Mouse (Mus musculus) megakaryocyte progenitor cell, adult 5-6 weeks (primary cell): ENCODE data around the gene Gm43064. TPM values are rescaled to one million over a fixed set of nuclear protein-coding genes. Genes with fewer than 3 reads are reported as not detected.

Experiments used
- ATAC-seq: replicated peaks from 2 replicates; pipeline ENCODE4 v1.8.0; 2016; ENCODE audit warnings: mild to moderate bottlenecking, moderate TSS enrichment, inconsistent platforms; ENCODE audit not compliant: poor library complexity
- total RNA-seq, 2 experiments: library from RNA; stranded (forward) in 1 of 2; stranded (reverse) in 1 of 2; fragments of 157-497, 149-512 nt in 1 of 2; fragments of 200-1000 nt in 1 of 2; gene quantifications; 2 replicates each; pipeline versions ENCODE4 v1.2.3 to v1.2.4; 2015 to 2017

Gm43064 gene
- total RNA-seq, 2 experiments from 2014 or later = 0.64 TPM; not detected in 1

DNA sequence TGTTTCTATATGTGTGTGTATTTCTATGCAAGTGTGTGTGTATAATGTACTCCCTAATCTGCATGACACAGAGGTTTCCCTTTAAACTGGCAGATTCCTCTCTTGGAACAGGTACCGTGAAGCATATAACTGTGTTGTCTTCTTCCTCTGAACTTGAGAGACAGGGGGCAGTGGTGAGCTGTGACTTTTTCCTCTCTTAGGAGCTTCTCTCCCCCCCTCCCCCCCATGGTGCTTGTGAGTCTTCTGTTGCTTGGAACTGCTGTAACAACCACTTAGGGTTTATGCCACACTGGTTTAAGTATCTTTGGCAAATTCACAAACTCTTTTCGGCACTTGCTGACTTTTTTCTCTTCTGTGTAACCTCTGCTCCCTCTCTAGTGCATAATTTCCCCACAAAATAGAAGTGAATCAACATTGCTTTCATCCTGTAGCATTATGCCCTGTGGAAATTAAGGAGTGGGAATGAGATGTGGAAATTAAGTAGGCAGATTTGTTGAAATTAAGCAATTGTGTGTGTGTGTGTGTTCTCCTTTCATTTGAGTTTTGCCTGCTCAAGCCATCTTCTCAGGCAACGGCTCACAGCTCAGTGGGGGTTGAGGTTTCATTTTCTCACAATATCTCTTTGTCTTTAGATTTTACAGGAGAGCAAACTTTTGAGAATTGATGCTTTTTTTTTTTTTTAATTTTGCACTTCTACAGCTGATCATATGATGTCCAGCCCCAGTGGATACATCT lies 43.4 kb downstream of the Gm43064 start:
- peak; percentile 90 for ATAC-seq

DNA sequence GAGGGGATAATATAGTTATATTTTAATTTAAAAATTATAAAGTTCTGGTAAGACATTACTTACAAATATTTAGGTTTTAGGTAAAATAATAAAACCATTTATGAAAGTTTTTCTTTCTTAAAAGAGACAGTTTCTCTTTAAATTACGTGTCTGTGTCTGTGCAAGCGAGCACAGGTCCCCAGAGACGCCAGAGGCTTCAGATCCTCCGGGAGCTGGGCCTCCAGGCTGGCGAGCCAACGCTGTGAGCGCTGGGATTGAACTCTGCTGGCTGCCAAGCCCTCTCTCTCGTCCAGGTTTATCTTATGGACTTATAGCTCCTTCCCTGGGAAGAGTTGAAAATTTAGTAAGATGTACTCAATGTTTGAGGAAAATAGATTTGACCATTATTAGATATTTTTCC lies 44.4 kb downstream of the Gm43064 start:
- no peak for ATAC-seq

DNA sequence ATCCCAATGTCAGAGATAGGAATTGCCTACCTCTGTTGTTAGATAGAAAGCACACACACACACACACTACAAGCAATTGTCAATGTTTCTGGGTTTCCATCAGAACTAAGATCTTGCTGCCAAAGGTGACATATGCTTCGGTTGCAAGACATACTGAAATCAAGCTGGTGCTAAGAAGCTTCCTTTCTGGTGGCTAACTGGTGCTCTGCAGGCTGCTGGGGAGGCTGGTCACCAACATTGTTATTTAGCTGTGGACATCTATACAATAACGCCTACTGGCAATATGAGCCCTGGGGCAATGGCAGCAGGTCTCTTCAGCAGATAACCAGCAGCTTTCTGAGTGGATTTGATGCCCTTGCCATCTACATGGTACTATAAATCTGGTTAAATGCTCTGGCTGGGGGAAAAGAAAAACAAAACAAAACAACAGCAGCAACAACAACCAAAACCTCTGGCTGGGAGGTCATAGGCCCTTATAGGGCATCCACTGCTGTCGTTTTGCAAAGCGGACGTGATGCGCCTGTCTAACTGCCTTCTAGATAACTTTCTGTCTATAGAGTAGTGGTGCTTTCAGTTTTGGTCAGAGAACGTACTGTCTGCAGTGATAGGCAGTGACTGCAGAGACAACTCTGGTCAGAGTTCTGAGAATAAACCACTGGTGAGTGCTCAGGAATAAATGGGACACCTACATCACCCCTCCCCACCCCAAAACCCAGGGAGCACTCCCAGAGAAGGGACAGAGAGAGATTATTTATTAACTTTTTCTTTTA lies 47.8 kb downstream of the Gm43064 start:
- no peak for ATAC-seq

GRCm38 (mm10) chr3:103857977-103858563 lies 48.7 kb downstream of the Gm43064 start:
- ATAC-seq = no peak

- peak; percentile 56 for ATAC-seq
These were observed 49.8 kb downstream of the Gm43064 start, which contains the start of gene Ptpn22 for GRCm38 (mm10) chr3:103858881-103859801. TSS of gene Ptpn22 (plus strand) at chr3:103859795.

- peak; percentile 80 for ATAC-seq
These were observed 50.5 kb downstream of the Gm43064 start for GRCm38 (mm10) chr3:103859851-103860391.

DNA sequence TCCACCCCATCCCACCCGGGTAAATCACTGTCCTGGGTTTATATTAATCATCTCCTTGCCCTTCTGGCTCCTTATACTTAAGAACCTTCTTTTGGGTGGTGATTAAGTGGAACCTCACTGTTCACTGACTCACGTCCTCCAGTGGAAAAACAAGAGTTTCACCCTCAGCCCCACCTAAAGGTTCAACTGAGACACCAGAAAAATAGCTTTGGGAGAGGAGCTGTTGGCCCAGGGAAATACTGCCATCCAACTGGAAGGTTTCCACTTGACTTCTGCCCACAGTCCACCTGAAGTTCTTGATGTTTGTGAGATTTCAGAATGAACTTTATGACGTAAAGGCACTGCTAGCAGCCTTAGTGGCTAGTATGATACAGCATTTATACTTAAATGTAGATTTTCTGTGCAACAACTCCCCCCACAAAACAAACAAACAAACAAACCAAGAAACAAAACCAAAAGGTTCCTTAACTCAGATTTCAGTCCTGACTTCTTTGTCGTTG lies 53.4 kb downstream of the Gm43064 start:
- ATAC-seq = no peak

GRCm38 (mm10) chr3:103864200-103864599 lies 54.8 kb downstream of the Gm43064 start:
- no peak for ATAC-seq

- ATAC-seq = no peak
These were observed 58.1 kb downstream of the Gm43064 start for GRCm38 (mm10) chr3:103867424-103867971.

DNA sequence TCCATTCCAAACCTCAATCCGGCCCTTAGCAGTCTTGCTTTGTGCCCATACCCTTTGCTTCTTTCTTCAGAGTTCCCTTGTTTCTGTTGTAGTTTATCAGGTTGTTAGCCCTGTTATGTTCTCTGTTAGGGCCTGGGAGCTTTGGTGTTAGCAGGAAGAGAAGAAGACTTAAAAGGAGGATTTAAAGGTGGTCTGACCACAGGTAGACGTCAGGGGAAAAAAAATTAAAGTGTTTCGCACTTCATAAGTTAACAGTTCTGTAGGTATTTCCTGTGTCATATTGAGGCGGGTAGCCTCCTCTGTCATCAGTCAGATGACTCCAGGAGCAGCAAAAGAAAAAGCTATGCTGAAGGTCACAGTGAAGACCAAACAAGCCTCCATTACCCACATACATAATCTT lies 58.6 kb downstream of the Gm43064 start:
- ATAC-seq = no peak

DNA sequence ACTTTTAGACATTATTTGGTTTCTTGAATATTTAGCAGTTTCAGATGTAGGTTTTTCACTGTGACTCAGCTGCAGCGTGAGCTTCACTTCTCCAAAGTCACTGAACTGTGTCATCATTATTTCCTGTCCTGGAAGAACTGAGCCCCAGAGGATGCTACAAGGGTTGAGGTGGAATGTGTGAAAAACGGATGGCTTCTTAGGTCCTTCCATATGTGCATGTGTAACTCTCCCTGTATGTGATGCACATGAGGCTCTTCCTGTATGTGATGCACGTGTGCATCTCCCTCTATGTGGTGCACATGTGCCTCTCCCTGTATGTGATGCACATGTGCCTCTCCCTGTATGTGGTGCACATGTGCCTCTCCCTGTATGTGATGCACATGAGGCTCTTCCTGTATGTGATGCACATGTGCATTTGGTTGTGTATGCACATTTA lies 63.3 kb downstream of the Gm43064 start:
- ATAC-seq = peak; percentile 91

- ATAC-seq = peak; percentile 60; the same call in 1 of the 2 replicates
These were observed 65.0 kb downstream of the Gm43064 start for GRCm38 (mm10) chr3:103874329-103874728.

- ATAC-seq = no peak
These were observed 76.6 kb downstream of the Gm43064 start for GRCm38 (mm10) chr3:103885946-103886345.

DNA sequence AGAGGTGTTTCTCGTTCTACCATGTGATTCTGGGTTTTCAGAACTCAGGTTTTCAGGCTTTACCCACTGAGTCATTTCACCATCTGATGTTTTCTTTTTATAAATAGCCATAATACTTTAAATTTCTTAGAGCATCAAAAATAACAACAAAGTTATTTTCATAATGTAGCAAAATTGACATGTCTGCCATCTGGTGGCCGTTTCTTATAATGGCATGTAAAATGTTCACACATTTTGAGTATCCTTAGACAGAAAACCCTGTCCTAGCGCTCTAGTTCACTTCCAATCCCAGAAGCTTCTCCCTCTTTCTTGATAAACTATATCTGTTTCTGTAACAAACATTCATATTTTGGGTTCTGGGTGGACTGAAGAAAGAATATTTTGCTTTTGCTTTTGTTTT lies 78.2 kb downstream of the Gm43064 start:
- ATAC-seq = peak; percentile 79

Other genes with a start within 250 kb of the Gm43064 start
- not detected in 2 replicates for gene Syt6, start 234.3 kb upstream of the Gm43064 start, total RNA-seq (2015)
- gene Syt6, start 234.3 kb upstream of the Gm43064 start, total RNA-seq (2017) = 0.17 and 0.21 TPM in 2 replicates
- 0.12 and 0.20 TPM in 2 replicates for gene Atg4a-ps, start 163.5 kb upstream of the Gm43064 start, total RNA-seq (2015)
- gene Atg4a-ps, start 163.5 kb upstream of the Gm43064 start, total RNA-seq (2017) = 0.47 and 1.3 TPM in 2 replicates
- gene Olfml3, start 71.6 kb upstream of the Gm43064 start, total RNA-seq (2015) = 0.37 and 0.49 TPM in 2 replicates
- 0.25 and 0.57 TPM in 2 replicates for gene Olfml3, start 71.6 kb upstream of the Gm43064 start, total RNA-seq (2017)
- not detected in 2 replicates for gene Gm10964, start 70.2 kb upstream of the Gm43064 start, total RNA-seq (2015)
- gene Gm10964, start 70.2 kb upstream of the Gm43064 start, total RNA-seq (2017) = not detected in 2 replicates
- 141 and 146 TPM in 2 replicates for gene Hipk1, start 18.0 kb upstream of the Gm43064 start, total RNA-seq (2015)
- gene Hipk1, start 18.0 kb upstream of the Gm43064 start, total RNA-seq (2017) = 68.5 and 76.9 TPM in 2 replicates
- 21.4 and 23.9 TPM in 2 replicates for gene Dclre1b, start 129 bp upstream of the Gm43064 start, total RNA-seq (2015)
- 15.4 and 18.5 TPM in 2 replicates for gene Dclre1b, start 129 bp upstream of the Gm43064 start, total RNA-seq (2017)
- gene Ap4b1, start 53 bp upstream of the Gm43064 start, total RNA-seq (2015) = 17.5 and 18.1 TPM in 2 replicates
- 17.9 and 20.7 TPM in 2 replicates for gene Ap4b1, start 53 bp upstream of the Gm43064 start, total RNA-seq (2017)
- gene Bcl2l15, start 23.0 kb downstream of the Gm43064 start, total RNA-seq (2015) = 0.51 and 1.9 TPM in 2 replicates
- 0.20 and 1.9 TPM in 2 replicates for gene Bcl2l15, start 23.0 kb downstream of the Gm43064 start, total RNA-seq (2017)
- gene Ptpn22, start 50.2 kb downstream of the Gm43064 start, total RNA-seq (2015) = 78.1 and 81.2 TPM in 2 replicates
- 45.3 and 57.6 TPM in 2 replicates for gene Ptpn22, start 50.2 kb downstream of the Gm43064 start, total RNA-seq (2017)
- 56.7 and 62.2 TPM in 2 replicates for gene Rsbn1, start 104.5 kb downstream of the Gm43064 start, total RNA-seq (2015)
- gene Rsbn1, start 104.5 kb downstream of the Gm43064 start, total RNA-seq (2017) = 52.8 and 57.6 TPM in 2 replicates
- gene Phtf1, start 158.5 kb downstream of the Gm43064 start, total RNA-seq (2015) = 18.8 and 20.3 TPM in 2 replicates
- gene Phtf1, start 158.5 kb downstream of the Gm43064 start, total RNA-seq (2017) = 27.3 and 32.7 TPM in 2 replicates